Mouse (Mus musculus): ENCODE results near the gene Olfr373. TPM values are rescaled to one million over a fixed set of nuclear protein-coding genes. Genes with fewer than 3 reads are reported as not detected.
A peak's percentile ranks its signal among the peaks of the same experiment; 100 is the strongest.
"Not testable (repeated sequence)": the region's sequence is repeated elsewhere in the genome, so short reads cannot be mapped to it uniquely, and the experiment has no call there.

The Olfr373 gene
- polyA plus RNA-seq (2014; fragmentation: Nextera tagmentation; extraction: Ambion mirVana), result not detected in 2 replicates

GRCm38 (mm10) chr8:72082877-72083276 lies at the start of gene Olfr373:
Gene Olfr373, plus strand, starts transcription at chr8:72083177.
- ATAC-seq (replicated peaks; ENCODE audit: insufficient number of reproducible peaks, low FRiP score, low TSS enrichment, low read depth); H3K9me3 ChIP-seq (replicated peaks; ENCODE audit: control insufficient read depth, low read length); H3K4me2 ChIP-seq (ENCODE audit: low read depth, low read length); H3K27me3 ChIP-seq (ENCODE audit: control insufficient read depth, insufficient read depth, low read length); H3K9ac ChIP-seq (replicated peaks; ENCODE audit: low read length); H3K4me3 ChIP-seq (ENCODE audit: low read depth, low read length); H3K4me1 ChIP-seq (ENCODE audit: control insufficient read depth, insufficient read depth, low read length); H3K36me3 ChIP-seq (replicated peaks; ENCODE audit: control insufficient read depth, insufficient read depth, low read depth, low read length); DNase-seq (ENCODE audit: low spot score); H3K27ac ChIP-seq (replicated peaks; ENCODE audit: low read depth, low read length): not testable (repeated sequence)

- not testable (repeated sequence) for H3K9ac ChIP-seq (replicated peaks; ENCODE audit: low read length); DNase-seq (ENCODE audit: low spot score); H3K4me2 ChIP-seq (ENCODE audit: low read depth, low read length); H3K4me3 ChIP-seq (ENCODE audit: low read depth, low read length); H3K27me3 ChIP-seq (ENCODE audit: control insufficient read depth, insufficient read depth, low read length); H3K4me1 ChIP-seq (ENCODE audit: control insufficient read depth, insufficient read depth, low read length); H3K9me3 ChIP-seq (replicated peaks; ENCODE audit: control insufficient read depth, low read length); H3K27ac ChIP-seq (replicated peaks; ENCODE audit: low read depth, low read length); ATAC-seq (replicated peaks; ENCODE audit: insufficient number of reproducible peaks, low FRiP score, low TSS enrichment, low read depth); H3K36me3 ChIP-seq (replicated peaks; ENCODE audit: control insufficient read depth, insufficient read depth, low read depth, low read length)
- WGBS, result 82% methylated on average over 4 of the region's 4 CpGs
These were observed 42.1 kb upstream of the Olfr373 start, which contains the start of gene Olfr372 for GRCm38 (mm10) chr8:72040918-72041317. Gene Olfr372, plus strand, starts transcription at chr8:72041218.

GRCm38 (mm10) chr8:72042493-72042892 lies 40.5 kb upstream of the Olfr373 start:
- no peaks in the 10 kb centered on the region for H3K36me3 ChIP-seq (replicated peaks; ENCODE audit: control insufficient read depth, insufficient read depth, low read depth, low read length)
- WGBS, result 71% methylated on average over 1 of the region's 1 CpGs
- H3K9me3 ChIP-seq (replicated peaks; ENCODE audit: control insufficient read depth, low read length), result no peaks in the 10 kb centered on the region
- ATAC-seq (replicated peaks; ENCODE audit: insufficient number of reproducible peaks, low FRiP score, low TSS enrichment, low read depth) (no peak), DNase-seq (ENCODE audit: low spot score) (no peak)
- no peak overlapping the region for H3K4me2 ChIP-seq (ENCODE audit: low read depth, low read length)
- no peaks in the 10 kb centered on the region for H3K27me3 ChIP-seq (ENCODE audit: control insufficient read depth, insufficient read depth, low read length)
- H3K27ac ChIP-seq (replicated peaks; ENCODE audit: low read depth, low read length), result no peak overlapping the region
- no peaks in the 10 kb centered on the region for H3K4me1 ChIP-seq (ENCODE audit: control insufficient read depth, insufficient read depth, low read length)
- no peak overlapping the region for H3K4me3 ChIP-seq (ENCODE audit: low read depth, low read length)
- H3K9ac ChIP-seq (replicated peaks; ENCODE audit: low read length), result no peak overlapping the region

GRCm38 (mm10) chr8:72054633-72055032 lies 28.3 kb upstream of the Olfr373 start:
- H3K4me3 ChIP-seq (ENCODE audit: low read depth, low read length); H3K4me2 ChIP-seq (ENCODE audit: low read depth, low read length); DNase-seq (ENCODE audit: low spot score); H3K9me3 ChIP-seq (replicated peaks; ENCODE audit: control insufficient read depth, low read length); H3K4me1 ChIP-seq (ENCODE audit: control insufficient read depth, insufficient read depth, low read length); ATAC-seq (replicated peaks; ENCODE audit: insufficient number of reproducible peaks, low FRiP score, low TSS enrichment, low read depth); H3K36me3 ChIP-seq (replicated peaks; ENCODE audit: control insufficient read depth, insufficient read depth, low read depth, low read length); H3K9ac ChIP-seq (replicated peaks; ENCODE audit: low read length); H3K27me3 ChIP-seq (ENCODE audit: control insufficient read depth, insufficient read depth, low read length); H3K27ac ChIP-seq (replicated peaks; ENCODE audit: low read depth, low read length): not testable (repeated sequence)

- not testable (repeated sequence) for H3K4me2 ChIP-seq (ENCODE audit: low read depth, low read length); H3K36me3 ChIP-seq (replicated peaks; ENCODE audit: control insufficient read depth, insufficient read depth, low read depth, low read length); H3K27ac ChIP-seq (replicated peaks; ENCODE audit: low read depth, low read length); H3K27me3 ChIP-seq (ENCODE audit: control insufficient read depth, insufficient read depth, low read length); H3K4me1 ChIP-seq (ENCODE audit: control insufficient read depth, insufficient read depth, low read length); H3K4me3 ChIP-seq (ENCODE audit: low read depth, low read length); DNase-seq (ENCODE audit: low spot score); H3K9ac ChIP-seq (replicated peaks; ENCODE audit: low read length); H3K9me3 ChIP-seq (replicated peaks; ENCODE audit: control insufficient read depth, low read length); ATAC-seq (replicated peaks; ENCODE audit: insufficient number of reproducible peaks, low FRiP score, low TSS enrichment, low read depth)
- 84% methylated on average over 3 of the region's 4 CpGs for WGBS
These were observed 25.3 kb upstream of the Olfr373 start for GRCm38 (mm10) chr8:72057643-72058042.

- not testable (repeated sequence) for DNase-seq (ENCODE audit: low spot score); H3K9me3 ChIP-seq (replicated peaks; ENCODE audit: control insufficient read depth, low read length); H3K36me3 ChIP-seq (replicated peaks; ENCODE audit: control insufficient read depth, insufficient read depth, low read depth, low read length); H3K4me1 ChIP-seq (ENCODE audit: control insufficient read depth, insufficient read depth, low read length); ATAC-seq (replicated peaks; ENCODE audit: insufficient number of reproducible peaks, low FRiP score, low TSS enrichment, low read depth); H3K27me3 ChIP-seq (ENCODE audit: control insufficient read depth, insufficient read depth, low read length); H3K27ac ChIP-seq (replicated peaks; ENCODE audit: low read depth, low read length); H3K4me2 ChIP-seq (ENCODE audit: low read depth, low read length); H3K9ac ChIP-seq (replicated peaks; ENCODE audit: low read length); H3K4me3 ChIP-seq (ENCODE audit: low read depth, low read length)
- WGBS, result 86% methylated on average over 1 of the region's 1 CpGs
These were observed 16.1 kb upstream of the Olfr373 start for GRCm38 (mm10) chr8:72066819-72067399.

- Histone ChIP-seq H3K4me3 (ENCODE audit: low read depth, low read length) (no peak overlapping the region), H3K4me2 (ENCODE audit: low read depth, low read length) (no peak overlapping the region), H3K9ac (replicated peaks; ENCODE audit: low read length) (no peak overlapping the region), H3K27ac (replicated peaks; ENCODE audit: low read depth, low read length) (no peak overlapping the region), H3K27me3 (ENCODE audit: control insufficient read depth, insufficient read depth, low read length) (no peaks in the 10 kb centered on the region), H3K4me1 (ENCODE audit: control insufficient read depth, insufficient read depth, low read length) (no peaks in the 10 kb centered on the region), H3K36me3 (replicated peaks; ENCODE audit: control insufficient read depth, insufficient read depth, low read depth, low read length) (no peaks in the 10 kb centered on the region), H3K9me3 (replicated peaks; ENCODE audit: control insufficient read depth, low read length) (no peaks in the 10 kb centered on the region)
- DNase-seq (ENCODE audit: low spot score) (no peak), ATAC-seq (replicated peaks; ENCODE audit: insufficient number of reproducible peaks, low FRiP score, low TSS enrichment, low read depth) (no peak)
- WGBS, result 64% methylated on average over 5 of the region's 5 CpGs
These were observed 1.8 kb downstream of the Olfr373 start for GRCm38 (mm10) chr8:72084744-72085143.

- ATAC-seq (replicated peaks; ENCODE audit: insufficient number of reproducible peaks, low FRiP score, low TSS enrichment, low read depth); H3K4me2 ChIP-seq (ENCODE audit: low read depth, low read length); H3K27ac ChIP-seq (replicated peaks; ENCODE audit: low read depth, low read length); H3K4me1 ChIP-seq (ENCODE audit: control insufficient read depth, insufficient read depth, low read length); H3K9me3 ChIP-seq (replicated peaks; ENCODE audit: control insufficient read depth, low read length); H3K36me3 ChIP-seq (replicated peaks; ENCODE audit: control insufficient read depth, insufficient read depth, low read depth, low read length); H3K4me3 ChIP-seq (ENCODE audit: low read depth, low read length); H3K9ac ChIP-seq (replicated peaks; ENCODE audit: low read length); H3K27me3 ChIP-seq (ENCODE audit: control insufficient read depth, insufficient read depth, low read length): not testable (repeated sequence)
- 87% methylated on average over 3 of the region's 3 CpGs for WGBS
- DNase-seq (ENCODE audit: low spot score), result peak; percentile 14
These were observed 4.6 kb downstream of the Olfr373 start for GRCm38 (mm10) chr8:72087611-72088010.
